Mouse (Mus musculus): ENCODE results near the gene Fam180a.

Gene Fam180a

GRCm38 (mm10) chr6:35288920-35289319 is 37.0 kb downstream of the Fam180a start:
- peaks cover 22% of the 10 kb centered on the region for H3K27me3 ChIP-seq (ENCODE audit: insufficient read depth, low read length)
- H3K9me3 ChIP-seq (ENCODE audit: low read length), result no peaks in the 10 kb centered on the region
- TF ChIP-seq NANOG (IDR thresholded peaks at IDR 0.05; ENCODE audit: borderline replicate concordance, low read length), result no peak
- no peak for TF ChIP-seq POU5F1 (IDR thresholded peaks at IDR 0.05; ENCODE audit: borderline replicate concordance, low read length)
- TF ChIP-seq CTCF (conservative IDR thresholded peaks at IDR 0.05; ENCODE audit: low read length), result no peak
- no peaks in the 10 kb centered on the region for H3K36me3 ChIP-seq (ENCODE audit: insufficient read depth, low read length)
- H3K4me1 ChIP-seq (replicated peaks; ENCODE audit: low read depth, low read length), result peaks cover 28% of the 10 kb centered on the region
- H3K4me3 ChIP-seq (replicated peaks; ENCODE audit: low read length), result peak overlapping the region; percentile 37

GRCm38 (mm10) chr6:35288114-35288761 is 37.7 kb downstream of the Fam180a start:
- Histone ChIP-seq H3K36me3 (ENCODE audit: insufficient read depth, low read length) (no peaks in the 10 kb centered on the region), H3K4me3 (replicated peaks; ENCODE audit: low read length) (peak overlapping the region; percentile 37), H3K27me3 (ENCODE audit: insufficient read depth, low read length) (peaks cover 18% of the 10 kb centered on the region), H3K4me1 (replicated peaks; ENCODE audit: low read depth, low read length) (peaks cover 28% of the 10 kb centered on the region), H3K9me3 (ENCODE audit: low read length) (no peaks in the 10 kb centered on the region)
- no peak for TF ChIP-seq NANOG (IDR thresholded peaks at IDR 0.05; ENCODE audit: borderline replicate concordance, low read length)
- TF ChIP-seq CTCF (conservative IDR thresholded peaks at IDR 0.05; ENCODE audit: low read length), result no peak
- no peak for TF ChIP-seq POU5F1 (IDR thresholded peaks at IDR 0.05; ENCODE audit: borderline replicate concordance, low read length)

- TF ChIP-seq POU5F1 (IDR thresholded peaks at IDR 0.05; ENCODE audit: borderline replicate concordance, low read length) (no peak), CTCF (conservative IDR thresholded peaks at IDR 0.05; ENCODE audit: low read length) (no peak), NANOG (IDR thresholded peaks at IDR 0.05; ENCODE audit: borderline replicate concordance, low read length) (no peak)
- no peaks in the 10 kb centered on the region for H3K36me3 ChIP-seq (ENCODE audit: insufficient read depth, low read length)
- H3K9me3 ChIP-seq (ENCODE audit: low read length), result no peaks in the 10 kb centered on the region
- no peaks in the 10 kb centered on the region for H3K4me1 ChIP-seq (replicated peaks; ENCODE audit: low read depth, low read length)
- H3K27me3 ChIP-seq (ENCODE audit: insufficient read depth, low read length), result no peaks in the 10 kb centered on the region; the same call in none of the 2 replicates
- H3K4me3 ChIP-seq (replicated peaks; ENCODE audit: low read length), result no peak overlapping the region
Measured at GRCm38 (mm10) chr6:35279306-35279705, 46.6 kb downstream of the Fam180a start.

- no peaks in the 10 kb centered on the region for H3K4me1 ChIP-seq (replicated peaks; ENCODE audit: low read depth, low read length)
- no peaks in the 10 kb centered on the region; the same call in none of the 2 replicates for H3K27me3 ChIP-seq (ENCODE audit: insufficient read depth, low read length)
- TF ChIP-seq NANOG (IDR thresholded peaks at IDR 0.05; ENCODE audit: borderline replicate concordance, low read length) (no peak), CTCF (conservative IDR thresholded peaks at IDR 0.05; ENCODE audit: low read length) (no peak)
- no peak overlapping the region for H3K4me3 ChIP-seq (replicated peaks; ENCODE audit: low read length)
- no peaks in the 10 kb centered on the region for H3K36me3 ChIP-seq (ENCODE audit: insufficient read depth, low read length)
- no peaks in the 10 kb centered on the region for H3K9me3 ChIP-seq (ENCODE audit: low read length)
Measured at GRCm38 (mm10) chr6:35277903-35278587, 47.9 kb downstream of the Fam180a start.

- H3K9me3 ChIP-seq (ENCODE audit: low read length), result no peaks in the 10 kb centered on the region
- no peak overlapping the region for H3K4me3 ChIP-seq (replicated peaks; ENCODE audit: low read length)
- TF ChIP-seq POU5F1 (IDR thresholded peaks at IDR 0.05; ENCODE audit: borderline replicate concordance, low read length) (no peak), CTCF (conservative IDR thresholded peaks at IDR 0.05; ENCODE audit: low read length) (no peak), NANOG (IDR thresholded peaks at IDR 0.05; ENCODE audit: borderline replicate concordance, low read length) (no peak)
- H3K4me1 ChIP-seq (replicated peaks; ENCODE audit: low read depth, low read length), result peaks cover 36% of the 10 kb centered on the region
- peaks cover 7% of the 10 kb centered on the region for H3K27me3 ChIP-seq (ENCODE audit: insufficient read depth, low read length)
- no peaks in the 10 kb centered on the region for H3K36me3 ChIP-seq (ENCODE audit: insufficient read depth, low read length)
Measured at GRCm38 (mm10) chr6:35273391-35274082, 52.4 kb downstream of the Fam180a start.

DNA sequence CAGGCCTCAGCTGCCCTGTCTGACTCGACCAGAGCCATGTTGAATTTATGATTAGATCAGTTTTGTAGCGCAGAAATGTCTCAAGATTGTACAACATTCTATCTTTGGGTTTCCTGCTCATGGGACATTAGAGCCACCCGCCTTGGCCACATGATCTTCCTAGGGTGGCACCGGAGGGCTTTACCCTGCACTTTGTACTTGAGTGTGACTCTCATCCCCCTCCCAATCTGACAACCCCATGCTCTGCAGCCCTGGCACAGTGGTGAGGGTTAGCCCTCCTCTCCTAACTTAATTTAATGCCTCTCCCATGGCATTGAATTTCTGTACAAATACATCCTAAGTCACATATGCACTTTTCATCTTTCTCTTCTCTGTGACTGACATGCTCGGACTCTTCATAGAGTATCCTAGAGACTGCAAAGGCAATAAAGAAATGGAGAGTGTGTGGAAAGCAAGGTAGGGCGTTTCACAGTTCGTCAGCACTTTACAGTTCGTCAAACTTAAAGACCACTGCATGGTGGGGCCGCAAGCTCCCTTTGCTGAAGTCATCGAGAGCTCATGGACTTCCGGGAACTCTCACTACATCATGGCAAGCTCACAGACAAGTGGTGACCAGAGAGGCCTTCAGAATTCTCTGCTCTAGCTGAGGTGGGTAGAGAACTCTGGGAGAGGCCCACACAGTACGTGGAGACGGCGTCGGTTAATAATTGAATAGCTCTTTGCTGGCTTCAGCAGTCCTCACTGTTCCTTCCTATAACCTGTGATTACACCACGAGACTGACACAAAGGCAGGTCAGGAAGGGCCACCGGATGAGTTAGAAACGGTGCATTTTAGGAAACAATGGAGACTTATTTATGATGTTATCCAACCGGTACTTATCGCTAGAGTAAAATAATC is 53.8 kb downstream of the Fam180a start:
- peaks cover 40% of the 10 kb centered on the region for H3K4me1 ChIP-seq (replicated peaks; ENCODE audit: low read depth, low read length)
- no peaks in the 10 kb centered on the region for H3K9me3 ChIP-seq (ENCODE audit: low read length)
- H3K4me3 ChIP-seq (replicated peaks; ENCODE audit: low read length), result 0 out of 2 replicates have a peak overlapping the region, but pooled peaks have one; percentile 20
- no peaks in the 10 kb centered on the region for H3K36me3 ChIP-seq (ENCODE audit: insufficient read depth, low read length)
- peaks cover 7% of the 10 kb centered on the region for H3K27me3 ChIP-seq (ENCODE audit: insufficient read depth, low read length)
- no peak for TF ChIP-seq NANOG (IDR thresholded peaks at IDR 0.05; ENCODE audit: borderline replicate concordance, low read length)
- TF ChIP-seq POU5F1 (IDR thresholded peaks at IDR 0.05; ENCODE audit: borderline replicate concordance, low read length), result no peak
- TF ChIP-seq CTCF (conservative IDR thresholded peaks at IDR 0.05; ENCODE audit: low read length), result no peak

GRCm38 (mm10) chr6:35271094-35271855 is 54.7 kb downstream of the Fam180a start:
- TF ChIP-seq NANOG (IDR thresholded peaks at IDR 0.05; ENCODE audit: borderline replicate concordance, low read length) (no peak), CTCF (conservative IDR thresholded peaks at IDR 0.05; ENCODE audit: low read length) (no peak), POU5F1 (IDR thresholded peaks at IDR 0.05; ENCODE audit: borderline replicate concordance, low read length) (no peak)

More at GRCm38 (mm10) chr6:35271094-35271855, 54.7 kb downstream of the Fam180a start:
- Histone ChIP-seq H3K4me1 (replicated peaks; ENCODE audit: low read depth, low read length) (peaks cover 40% of the 10 kb centered on the region), H3K4me3 (replicated peaks; ENCODE audit: low read length) (0 out of 2 replicates have a peak overlapping the region, but pooled peaks have one; percentile 20), H3K27me3 (ENCODE audit: insufficient read depth, low read length) (peaks cover 7% of the 10 kb centered on the region), H3K36me3 (ENCODE audit: insufficient read depth, low read length) (no peaks in the 10 kb centered on the region), H3K9me3 (ENCODE audit: low read length) (no peaks in the 10 kb centered on the region)
